22 mouse cellular contexts compared by ENCODE assay signal in the genomic region with DNA sequence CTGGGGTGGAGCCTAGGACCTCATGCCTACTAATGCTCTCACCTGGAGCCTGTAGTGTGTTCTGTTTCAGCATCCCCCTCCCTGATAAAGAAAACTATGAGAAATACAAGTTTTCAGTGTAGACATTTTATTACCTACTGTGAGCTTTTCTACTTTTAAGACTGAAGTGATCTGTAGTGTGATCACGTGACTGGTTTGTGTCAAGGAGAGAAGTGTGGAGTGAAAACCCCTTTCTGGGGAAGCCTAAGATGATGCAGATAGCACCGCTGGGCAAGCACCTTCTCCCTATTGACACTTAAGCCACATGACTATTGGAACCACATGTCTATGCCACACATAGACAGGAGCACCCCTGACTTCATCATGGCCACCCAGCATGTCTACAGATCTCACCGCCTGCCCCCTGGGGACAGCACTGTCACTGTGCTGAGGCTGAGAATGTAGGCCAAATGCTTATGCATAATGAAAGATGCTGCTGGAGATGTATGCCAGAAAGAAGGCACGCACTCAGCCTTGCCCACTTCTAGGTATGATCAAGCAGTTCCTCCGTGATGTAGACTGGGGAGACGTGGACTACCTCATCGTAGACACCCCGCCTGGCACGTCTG. TPM values are rescaled to one million over a fixed set of nuclear protein-coding genes. Genes with fewer than 3 reads are reported as not detected.
"Had no signal": no experiment of that assay in that cellular context is flagged by ENCODE, and none has a peak within 500 bp of the region (broad histone marks: within the 10 kb centered on the region; RNA-seq: fewer than 3 reads in every experiment).

No protein-coding gene starts in this region.

- DNase-seq: lung, adult 18-20 months; lung, embryonic 14.5 days; lung, postnatal 10 days; lung, postnatal 4 days; midbrain, embryonic 14.5 days; right cerebral cortex, adult 18-20 months; right cerebral cortex, postnatal 25 days; right cerebral cortex, postnatal 4 days; spleen, adult 18-20 months; thymus, adult 2 months; thymus, postnatal 25 days; thymus, postnatal 4 days had no signal

- H3K27ac ChIP-seq: liver, embryonic 14.5 days; midbrain, embryonic 10.5 days; midbrain, embryonic 12.5 days; neural tube, embryonic 13.5 days; neural tube, embryonic 15.5 days; stomach, embryonic 15.5 days; stomach, postnatal 0 days had no signal

- H3K27me3 ChIP-seq: midbrain, embryonic 12.5 days; neural tube, embryonic 13.5 days; neural tube, embryonic 15.5 days; stomach, embryonic 15.5 days had no signal

- H3K9ac ChIP-seq: liver, embryonic 14.5 days; lung, embryonic 14.5 days; midbrain, embryonic 12.5 days; neural tube, embryonic 13.5 days; neural tube, embryonic 15.5 days; stomach, embryonic 15.5 days had no signal

- H3K4me2 ChIP-seq: lung, embryonic 14.5 days; midbrain, embryonic 12.5 days; neural tube, embryonic 13.5 days; neural tube, embryonic 15.5 days; stomach, embryonic 15.5 days had no signal

- H3K4me3 ChIP-seq: midbrain, embryonic 10.5 days; midbrain, embryonic 12.5 days; myocyte; neural tube, embryonic 13.5 days; neural tube, embryonic 15.5 days; stomach, embryonic 15.5 days had no signal

- H3K9me3 ChIP-seq: midbrain, embryonic 12.5 days; neural tube, embryonic 13.5 days; neural tube, embryonic 15.5 days; stomach, embryonic 15.5 days had no signal

- H3K4me1 ChIP-seq: midbrain, embryonic 10.5 days; midbrain, embryonic 12.5 days; neural tube, embryonic 13.5 days; neural tube, embryonic 15.5 days; stomach, embryonic 15.5 days had no signal

RNA-seq across cellular contexts. Expression of gene Tekt5, which starts 25.3 kb away (rescaled TPM):
- total RNA-seq: megakaryocyte, adult 5-6 weeks; megakaryocyte-erythroid progenitor cell, adult 5-6 weeks had no signal
- polyA plus RNA-seq: midbrain, embryonic 10.5 days had no signal

RNA-seq across cellular contexts. Expression of gene Tvp23a, which starts 26.6 kb away (rescaled TPM):
- total RNA-seq: megakaryocyte-erythroid progenitor cell, adult 5-6 weeks had no signal
